Mouse (Mus musculus) heart, embryonic 14.5 days (tissue): ENCODE measurements around the gene Pom121l2. TPM values are rescaled to one million over a fixed set of nuclear protein-coding genes. Genes with fewer than 3 reads are reported as not detected.

Source experiments
- ATAC-seq: fragments of 200-750 bp; cut with Nextera tagmentation; 2 replicates; pipeline ENCODE4 v1.8.0; 2017; ENCODE audit warnings: low read depth, moderate TSS enrichment; ENCODE audit not compliant: insufficient number of reproducible peaks, insufficient read depth, low FRiP score
- H3K27ac ChIP-seq, 2 experiments: fragments of 200-500 bp in 1 of 2; fragments of 300-500 bp in 1 of 2; sonication (generic) in 1 of 2; replicated peaks in 1 of 2; 2 replicates each; pipeline ENCODE4 v1.5.1; 2012 to 2014; ENCODE audit warnings: low read depth in 2 of 2, low read length in 2 of 2, control low read depth in 1 of 2, mild to moderate bottlenecking in 1 of 2, mixed read lengths in 1 of 2; ENCODE audit not compliant: control insufficient read depth in 1 of 2, insufficient read depth in 1 of 2
- H3K27me3 ChIP-seq: fragments of 300-500 bp; sonication (generic); 2 replicates; pipeline ENCODE4 v1.6.1; 2014; ENCODE audit warnings: mild to moderate bottlenecking, low read length, control low read depth; ENCODE audit not compliant: control insufficient read depth, insufficient read depth
- H3K36me3 ChIP-seq: fragments of 300-500 bp; sonication (generic); 2 replicates; pipeline ENCODE4 v1.6.1; 2014; ENCODE audit warnings: mild to moderate bottlenecking, control low read depth, low read length, mixed read lengths; ENCODE audit not compliant: control insufficient read depth, insufficient read depth
- H3K4me1 ChIP-seq, 2 experiments: fragments of 200-500 bp in 1 of 2; fragments of 300-500 bp in 1 of 2; sonication (generic) in 1 of 2; 2 replicates each; pipeline ENCODE4 v1.6.1; 2012 to 2014; ENCODE audit warnings: low read length in 2 of 2, control low read depth in 1 of 2, mixed read lengths in 1 of 2; ENCODE audit not compliant: control insufficient read depth in 2 of 2, insufficient read depth in 2 of 2
- H3K4me2 ChIP-seq: fragments of 300-500 bp; sonication (generic); 2 replicates; pipeline ENCODE4 v1.6.1; 2014; ENCODE audit warnings: mild to moderate bottlenecking, low read length
- H3K4me3 ChIP-seq, 2 experiments: fragments of 200-500 bp in 1 of 2; fragments of 300-500 bp in 1 of 2; sonication (generic) in 1 of 2; 2 replicates each; pipeline ENCODE4 v1.5.1; 2012 to 2014; ENCODE audit warnings: low read length in 2 of 2, mild to moderate bottlenecking in 2 of 2, control low read depth in 1 of 2, low read depth in 1 of 2, moderate library complexity in 1 of 2; ENCODE audit not compliant: control insufficient read depth in 1 of 2, insufficient read depth in 1 of 2
- H3K9ac ChIP-seq: fragments of 300-500 bp; sonication (generic); 2 replicates; pipeline ENCODE4 v1.6.1; 2014; ENCODE audit warnings: mild to moderate bottlenecking, low read length
- H3K9me3 ChIP-seq: fragments of 300-500 bp; sonication (generic); 2 replicates; pipeline ENCODE4 v1.6.1; 2016; ENCODE audit warnings: low read length, control low read depth; ENCODE audit not compliant: control insufficient read depth
- WGBS: fragments of 180-500 bp; shearing (Covaris S2); extraction: QIAGEN DNeasy Blood & Tissue Kit; methylation state at CpG from one replicate; pipeline ENCODE4 v1.1.7; 2014; 5-methylcytosine and 5-hydroxymethylcytosine counted together
- polyA plus RNA-seq: library from polyadenylated mRNA; unstranded; fragments of >200 nt; fragmentation: Nextera tagmentation; extraction: Ambion mirVana; gene quantifications from 2 replicates; pipeline ENCODE4 v1.2.1, GENCODE M21; 2014

Pom121l2 gene
- polyA plus RNA-seq, 1 experiment from 2014 or later = not detected

- peak; percentile 69; the same call in 1 of the 2 replicates for ATAC-seq
- Histone ChIP-seq H3K9me3 (no peaks in the 10 kb centered on the region), H3K27me3 (peaks cover 4% of the 10 kb centered on the region; the same call in 1 of the 2 replicates), H3K36me3 (no peaks in the 10 kb centered on the region), H3K4me3 (peak overlapping the region; percentile 58 to 59; a peak in 3 of 4 replicates), H3K4me2 (peak overlapping the region; percentile 90), H3K27ac (peak overlapping the region in 1 of 2 experiments; percentile 28; a peak in 1 of 4 replicates), H3K9ac (peak overlapping the region; percentile 73), H3K4me1 (peaks cover 0 to 3% of the 10 kb centered on the region in 2 experiments; a peak in 1 of 4 replicates)
- under 1% methylated on average over 8 of the region's 8 CpGs for WGBS
Observed at GRCm38 (mm10) chr13:22020901-22021339, 39.9 kb downstream of the Pom121l2 start.

- Histone ChIP-seq H3K4me3 (peak overlapping the region; percentile 58 to 59), H3K9ac (peak overlapping the region; percentile 72), H3K36me3 (no peaks in the 10 kb centered on the region), H3K27ac (peak overlapping the region; percentile 8 to 42; a peak in 2 of 4 replicates), H3K9me3 (no peaks in the 10 kb centered on the region), H3K27me3 (peaks cover under 1% of the 10 kb centered on the region; the same call in 1 of the 2 replicates), H3K4me2 (peak overlapping the region; percentile 90), H3K4me1 (peaks cover 0 to 3% of the 10 kb centered on the region in 2 experiments; a peak in 1 of 4 replicates)
- ATAC-seq = no peak
- WGBS = under 1% methylated on average over 11 of the region's 11 CpGs
Observed at GRCm38 (mm10) chr13:22021581-22021980, 40.6 kb downstream of the Pom121l2 start.

GRCm38 (mm10) chr13:22022241-22022640, 41.2 kb downstream of the Pom121l2 start:
- Histone ChIP-seq H3K9ac (peak overlapping the region; percentile 72), H3K36me3 (no peaks in the 10 kb centered on the region), H3K4me2 (peak overlapping the region; percentile 90), H3K4me3 (peak overlapping the region; percentile 58 to 59), H3K27ac (peak overlapping the region in 1 of 2 experiments; percentile 42; a peak in 1 of 4 replicates), H3K4me1 (peaks cover 0 to 3% of the 10 kb centered on the region in 2 experiments; a peak in 2 of 4 replicates), H3K9me3 (no peaks in the 10 kb centered on the region), H3K27me3 (no peaks in the 10 kb centered on the region)
- no peak for ATAC-seq
- 2% methylated on average over 9 of the region's 9 CpGs for WGBS

GRCm38 (mm10) chr13:22026058-22027031, 45.4 kb downstream of the Pom121l2 start:
- Histone ChIP-seq H3K4me1 (peaks cover 0 to 8% of the 10 kb centered on the region in 2 experiments; a peak in 2 of 4 replicates), H3K9me3 (no peaks in the 10 kb centered on the region), H3K9ac (peak overlapping the region; percentile 67), H3K27ac (peak overlapping the region; percentile 5 to 15; a peak in 2 of 4 replicates), H3K27me3 (no peaks in the 10 kb centered on the region), H3K4me2 (peak overlapping the region; percentile 64), H3K36me3 (no peaks in the 10 kb centered on the region), H3K4me3 (peak overlapping the region; percentile 53)
- WGBS = 2% methylated on average over 35 of the region's 35 CpGs
- no peak for ATAC-seq

GRCm38 (mm10) chr13:22028673-22029460, 47.9 kb downstream of the Pom121l2 start:
- Histone ChIP-seq H3K9me3 (no peaks in the 10 kb centered on the region), H3K9ac (peak overlapping the region; percentile 72), H3K4me1 (peaks cover 0 to 8% of the 10 kb centered on the region in 2 experiments; a peak in 2 of 4 replicates), H3K27me3 (no peaks in the 10 kb centered on the region), H3K36me3 (no peaks in the 10 kb centered on the region), H3K4me2 (peak overlapping the region; percentile 64), H3K4me3 (peak overlapping the region; percentile 48 to 78), H3K27ac (peak overlapping the region; percentile 76 to 88)
- ATAC-seq = peak; percentile 75
- 1% methylated on average over 40 of the region's 40 CpGs for WGBS

GRCm38 (mm10) chr13:22029928-22030327, 48.9 kb downstream of the Pom121l2 start:
- 34% methylated on average over 8 of the region's 8 CpGs for WGBS
- no peak for ATAC-seq
- no peak overlapping the region for H3K4me3 ChIP-seq
- peaks cover 0 to 15% of the 10 kb centered on the region in 2 experiments; a peak in 3 of 4 replicates for H3K4me1 ChIP-seq
- no peak overlapping the region for H3K9ac ChIP-seq
- no peaks in the 10 kb centered on the region for H3K36me3 ChIP-seq
- H3K9me3 ChIP-seq = no peaks in the 10 kb centered on the region
- no peaks in the 10 kb centered on the region for H3K27me3 ChIP-seq
- H3K27ac ChIP-seq = no peak overlapping the region
- no peak overlapping the region for H3K4me2 ChIP-seq

- Histone ChIP-seq H3K4me1 (peaks cover 0 to 15% of the 10 kb centered on the region in 2 experiments; a peak in 3 of 4 replicates), H3K36me3 (no peaks in the 10 kb centered on the region), H3K9me3 (no peaks in the 10 kb centered on the region), H3K9ac (no peak overlapping the region), H3K27ac (no peak overlapping the region), H3K27me3 (no peaks in the 10 kb centered on the region), H3K4me3 (no peak overlapping the region), H3K4me2 (no peak overlapping the region)
- no peak for ATAC-seq
- WGBS = 16% methylated on average over 4 of the region's 4 CpGs
Observed at GRCm38 (mm10) chr13:22030493-22030892, 49.5 kb downstream of the Pom121l2 start.
